Mouse (Mus musculus) left cerebral cortex, adult 8-10 months (tissue): ENCODE measurements around the gene Ppil6. TPM values are rescaled to one million over a fixed set of nuclear protein-coding genes. Genes with fewer than 3 reads are reported as not detected.

ENCODE experiments used
- DNase-seq, 2 experiments: peaks; one replicate each; pipeline ENCODE4 v3.0.0; 2022; ENCODE audit warnings: low spot score in 2 of 2
- total RNA-seq, 4 experiments: library from RNA; stranded (reverse); gene quantifications; 2 replicates each; pipeline ENCODE4 v1.2.4; 2022

Ppil6 gene
- total RNA-seq, 4 experiments from 2014 or later = 5.4 to 8.0 (median 6.6) TPM

DNA sequence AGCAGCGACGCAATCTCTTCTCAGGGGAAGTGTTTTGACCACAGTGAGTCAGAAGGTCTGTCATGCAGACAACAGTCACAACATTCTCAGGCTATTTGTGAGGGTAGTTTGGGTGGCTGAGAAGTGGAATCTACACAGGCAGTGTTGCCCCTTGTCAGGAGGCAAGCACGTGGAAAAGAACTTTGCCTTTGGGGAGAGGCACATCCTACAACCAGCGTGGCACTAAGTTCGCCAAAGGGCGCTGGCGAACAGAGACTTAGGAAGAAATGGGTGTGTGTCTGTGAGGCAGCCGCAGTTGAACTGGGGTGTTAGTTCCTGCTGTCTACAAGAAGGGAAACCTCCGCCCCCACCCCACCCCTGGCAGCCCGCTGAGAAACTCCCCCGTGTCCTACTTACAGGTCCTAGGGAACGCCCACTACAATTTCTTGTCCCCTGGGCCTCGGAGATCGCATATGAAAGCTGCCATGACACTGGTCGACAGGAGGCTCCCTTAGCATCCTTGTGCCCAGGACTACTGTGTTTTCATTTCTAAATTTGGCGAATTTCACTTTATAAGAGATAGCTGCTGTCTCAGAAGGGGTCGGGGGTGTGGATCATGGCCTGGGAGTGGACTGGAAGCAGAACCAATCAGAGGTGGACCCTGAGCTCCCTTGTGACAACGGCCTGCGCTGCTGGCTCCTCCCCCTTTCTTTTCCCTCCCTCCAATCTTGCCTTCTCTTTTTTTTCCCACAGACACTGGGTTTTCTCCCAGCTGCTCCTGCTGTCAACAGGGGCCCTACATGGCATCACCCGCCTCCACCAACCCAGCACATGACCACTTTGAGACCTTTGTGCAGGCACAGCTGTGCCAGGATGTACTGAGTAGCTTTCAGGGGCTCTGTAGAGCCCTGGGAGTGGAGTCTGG lies 12.7 kb upstream of the Ppil6 start:
- peak; percentile 29 to 67 for DNase-seq

DNA sequence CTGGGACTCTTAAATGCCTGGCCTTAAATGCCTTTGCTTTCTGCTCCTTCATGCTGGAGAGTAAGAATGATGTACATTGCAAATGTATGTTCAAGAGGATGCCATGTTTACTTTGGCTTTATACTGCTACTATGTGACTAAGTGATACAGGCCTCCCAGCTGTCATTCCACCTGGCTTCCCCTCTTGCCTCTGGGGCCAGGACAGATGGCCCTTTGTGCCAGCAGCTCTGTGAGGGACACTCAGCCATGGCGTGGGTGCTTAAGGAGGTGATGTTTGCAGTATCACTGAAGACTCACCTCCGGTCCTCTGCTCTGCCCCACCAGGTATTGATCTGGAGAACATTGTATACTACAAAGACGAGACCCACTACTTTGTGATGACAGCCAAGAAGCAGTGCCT lies 10.3 kb upstream of the Ppil6 start:
- DNase-seq = no peak

DNA sequence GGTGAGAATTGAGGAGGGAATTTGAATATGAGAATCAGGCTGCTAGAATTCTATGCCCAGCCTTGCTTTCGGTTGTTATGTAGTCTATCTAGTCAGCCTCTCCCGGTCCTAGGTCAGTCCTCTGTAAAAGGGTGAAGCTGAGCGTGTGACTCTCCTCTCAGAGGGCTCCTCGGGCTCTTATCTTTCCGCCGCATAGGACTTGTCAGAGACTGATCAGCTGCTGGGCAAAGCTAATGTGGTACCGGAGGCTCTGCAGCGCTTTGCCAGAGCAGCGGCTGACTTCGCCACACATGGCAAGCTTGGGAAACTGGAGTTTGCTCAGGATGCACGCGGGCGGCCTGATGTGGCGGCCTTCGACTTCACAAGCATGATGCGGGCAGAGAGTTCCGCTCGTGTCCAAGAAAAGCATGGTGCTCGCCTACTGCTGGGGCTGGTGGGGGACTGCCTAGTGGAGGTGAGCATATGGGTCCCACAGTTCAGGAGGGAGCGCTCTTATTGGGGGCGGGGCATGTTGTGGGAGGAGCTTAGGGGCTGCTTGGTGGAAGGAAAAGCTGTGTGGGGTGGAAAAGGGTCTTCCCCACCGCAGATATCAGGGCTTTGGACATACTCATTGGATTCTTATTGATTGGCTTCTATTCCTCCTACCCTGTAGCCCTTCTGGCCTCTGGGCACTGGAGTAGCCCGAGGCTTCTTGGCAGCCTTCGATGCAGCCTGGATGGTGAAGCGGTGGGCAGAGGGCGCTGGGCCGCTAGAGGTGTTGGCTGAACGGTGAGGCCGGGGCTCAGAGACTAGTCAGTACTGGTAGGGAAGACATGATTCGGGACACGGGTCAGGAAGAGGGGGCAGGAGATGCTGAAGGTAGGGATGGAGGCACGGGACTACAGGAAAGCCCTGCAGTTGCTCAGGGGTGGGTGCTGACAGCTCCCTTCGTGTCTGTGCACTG lies 9.0 kb upstream of the Ppil6 start:
- no peak for DNase-seq

DNA sequence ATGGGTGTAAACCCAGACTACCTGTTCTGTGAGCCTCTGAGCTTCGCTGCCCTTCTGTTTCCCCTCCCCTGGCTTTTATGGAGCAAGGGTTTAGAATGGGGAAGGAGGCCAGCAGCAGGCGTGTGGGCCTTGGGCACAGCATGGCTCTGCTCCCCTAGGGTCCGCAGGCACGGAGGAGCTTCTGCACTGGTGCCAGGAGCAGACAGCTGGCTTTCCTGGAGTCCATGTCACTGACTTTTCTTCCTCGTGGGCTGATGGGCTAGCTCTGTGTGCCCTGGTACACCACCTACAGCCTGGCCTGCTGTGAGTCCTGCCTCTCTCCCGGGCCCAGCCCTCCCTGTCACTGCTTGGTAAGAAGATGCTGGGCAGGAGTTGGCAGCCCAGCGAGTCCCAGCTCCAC lies 7.8 kb upstream of the Ppil6 start:
- no peak for DNase-seq

DNA sequence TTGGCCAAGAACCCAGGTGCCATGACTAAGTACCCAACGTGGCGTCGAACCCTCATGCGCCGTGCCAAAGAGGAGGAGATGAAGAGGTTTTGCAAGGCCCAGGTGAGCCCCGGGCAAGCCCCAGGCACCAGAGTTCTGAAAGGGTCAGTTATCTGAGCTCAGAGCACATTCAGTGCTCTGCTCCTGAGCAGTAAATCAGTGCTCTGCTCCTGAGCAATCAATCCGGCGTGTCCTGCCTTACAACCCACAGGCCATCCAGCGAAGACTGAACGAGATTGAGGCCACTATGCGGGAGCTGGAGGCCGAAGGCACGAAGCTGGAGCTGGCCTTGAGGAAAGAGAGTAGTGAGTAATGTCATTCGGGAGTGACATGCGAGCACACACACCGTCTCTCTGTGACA lies 4.5 kb upstream of the Ppil6 start:
- DNase-seq = no peak

DNA sequence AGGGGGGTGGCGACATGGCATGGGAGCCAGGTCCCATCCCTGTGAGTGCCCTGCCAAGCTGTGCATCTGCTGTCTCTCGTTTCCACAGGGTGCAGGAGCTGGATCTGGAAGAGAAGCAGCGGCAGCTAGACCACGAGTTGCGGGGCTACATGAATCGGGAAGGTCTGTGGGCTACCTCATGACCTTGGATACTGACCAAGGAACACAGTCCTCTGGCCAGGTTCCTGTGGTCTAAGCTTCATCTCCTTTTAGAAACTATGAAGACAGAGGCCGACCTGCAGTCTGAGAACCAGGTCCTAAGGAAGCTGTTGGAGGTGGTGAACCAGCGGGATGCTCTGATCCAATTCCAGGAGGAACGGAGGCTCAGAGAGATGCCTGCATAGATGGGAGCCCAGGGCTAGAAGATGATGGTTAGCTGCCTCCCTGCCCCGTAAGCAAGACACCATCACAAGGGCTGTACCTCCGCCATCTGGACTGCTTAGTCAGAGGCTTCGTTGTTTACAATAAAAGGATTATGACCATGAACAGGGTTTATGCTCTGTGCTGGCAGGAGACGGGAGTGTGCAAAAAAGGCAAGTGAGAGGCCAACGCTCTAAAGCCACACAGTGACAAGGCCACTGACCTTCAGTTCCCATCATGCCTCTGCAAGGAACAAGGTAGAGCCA lies 3.6 kb upstream of the Ppil6 start:
- no peak for DNase-seq

DNA sequence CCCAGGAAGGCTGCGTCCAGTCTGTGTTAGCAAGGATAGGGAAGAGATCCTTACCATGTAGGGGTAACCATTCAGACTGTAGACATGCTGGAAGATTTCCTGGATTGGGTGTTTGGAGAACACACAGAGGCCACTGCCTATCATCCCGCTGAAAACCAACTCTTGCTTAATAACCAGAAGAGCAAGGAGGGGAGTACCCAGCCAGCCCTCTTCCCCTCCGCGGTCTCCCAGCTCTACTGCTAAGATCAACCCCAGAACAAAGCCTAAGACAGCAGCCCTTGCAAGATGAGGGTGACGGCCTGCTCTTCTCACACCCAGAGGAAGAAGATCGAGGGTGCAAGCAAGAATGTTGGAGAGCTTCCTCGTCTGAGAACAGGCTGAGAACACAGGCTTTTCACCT lies 1.4 kb upstream of the Ppil6 start:
- DNase-seq = no peak

DNA sequence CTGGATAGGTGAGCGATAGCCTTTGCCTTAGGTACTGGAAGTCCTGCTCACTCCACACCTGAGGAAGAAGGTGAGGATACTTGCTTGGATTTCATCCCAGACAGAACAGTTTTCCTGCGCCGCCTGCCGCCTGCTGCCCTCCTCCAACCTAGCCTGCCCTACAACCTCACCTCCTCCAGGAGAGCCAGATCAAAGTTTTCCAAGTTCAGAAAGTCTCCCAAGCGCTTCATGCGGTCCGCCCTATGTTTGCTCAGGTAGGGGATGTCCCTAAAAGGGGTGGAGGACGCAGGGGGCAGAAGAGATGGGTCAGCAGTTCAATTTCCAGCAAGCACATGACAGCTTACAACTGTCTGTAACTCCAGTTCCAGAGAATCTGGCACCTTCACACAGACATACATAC lies 945 bp upstream of the Ppil6 start:
- DNase-seq = no peak

DNA sequence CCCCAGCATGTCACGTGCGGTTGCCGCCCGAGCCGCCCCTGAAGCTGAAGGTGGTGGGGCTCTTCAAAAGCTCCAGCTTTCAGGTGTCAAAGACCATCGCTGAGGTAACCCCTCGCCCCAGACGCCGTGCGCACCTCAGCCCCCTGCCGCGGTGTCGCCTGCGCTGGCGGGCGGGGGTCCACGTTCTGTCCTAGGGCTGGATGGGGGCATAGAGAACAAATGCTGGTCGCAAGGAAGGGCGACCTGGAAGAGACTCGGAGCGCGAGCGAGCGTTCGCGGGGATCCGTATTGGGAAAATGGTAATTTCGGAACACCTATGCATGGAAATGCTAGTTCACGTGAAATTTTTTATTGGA lies 257 bp downstream of the Ppil6 start:
- no peak for DNase-seq

DNA sequence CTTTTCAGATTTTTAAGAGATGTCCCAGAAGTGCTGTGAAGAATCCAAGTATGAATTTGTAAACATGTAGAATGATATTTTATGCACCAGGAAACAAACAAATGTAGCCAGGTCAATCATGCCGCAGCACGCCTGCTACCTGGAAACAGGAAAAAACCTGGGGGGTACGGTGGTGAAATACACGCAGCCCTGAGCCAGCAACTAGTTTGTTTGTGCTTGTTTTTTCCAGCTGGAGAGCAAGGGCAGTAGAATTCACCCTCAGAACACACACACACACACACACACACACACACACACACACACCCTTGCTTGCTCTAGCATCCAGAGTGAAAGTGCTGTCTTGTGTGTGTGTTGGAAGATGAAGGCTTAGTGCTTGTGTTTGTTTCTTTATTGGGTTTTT lies 872 bp downstream of the Ppil6 start:
- DNase-seq = no peak

DNA sequence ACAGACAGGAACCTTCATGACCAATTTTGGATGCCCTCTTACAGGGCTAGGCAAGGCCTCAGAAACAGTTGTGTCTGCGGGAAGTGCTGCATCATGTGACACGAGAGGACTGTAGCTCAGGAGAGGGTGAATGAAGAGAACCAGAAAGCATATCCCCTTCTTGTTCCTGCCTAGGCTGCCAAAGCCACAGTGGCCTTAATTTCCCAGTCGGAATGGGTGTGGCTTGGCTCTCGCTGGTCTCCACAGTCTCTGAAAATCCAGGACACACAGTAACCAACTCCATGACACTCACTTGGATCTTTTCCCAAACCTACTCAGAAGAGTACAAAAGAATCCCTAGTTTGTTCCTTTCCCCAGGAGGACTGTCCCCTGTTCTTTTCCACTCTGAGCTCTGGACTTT lies 10.7 kb downstream of the Ppil6 start:
- peak in 1 of 2 experiments; percentile 44 for DNase-seq

DNA sequence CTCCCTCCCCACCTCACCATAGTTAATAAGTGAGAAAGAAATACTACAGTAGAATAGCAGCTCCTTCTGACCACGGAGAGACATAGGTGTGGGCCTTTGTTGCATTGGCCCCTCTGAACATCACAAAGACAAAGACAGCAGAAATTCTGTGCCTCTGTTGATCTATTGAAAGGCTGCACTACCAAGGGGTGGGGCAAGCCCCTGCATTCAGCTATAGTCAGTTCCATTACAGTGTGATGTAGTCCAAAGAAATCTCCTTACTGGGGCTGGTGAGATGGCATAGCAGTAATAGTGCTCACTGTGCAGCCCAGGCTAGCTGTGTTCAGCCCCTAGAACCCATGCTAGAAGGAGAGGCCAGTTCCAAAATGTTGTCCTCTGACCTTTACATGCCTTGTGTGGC lies 14.8 kb downstream of the Ppil6 start:
- DNase-seq = no peak

DNA sequence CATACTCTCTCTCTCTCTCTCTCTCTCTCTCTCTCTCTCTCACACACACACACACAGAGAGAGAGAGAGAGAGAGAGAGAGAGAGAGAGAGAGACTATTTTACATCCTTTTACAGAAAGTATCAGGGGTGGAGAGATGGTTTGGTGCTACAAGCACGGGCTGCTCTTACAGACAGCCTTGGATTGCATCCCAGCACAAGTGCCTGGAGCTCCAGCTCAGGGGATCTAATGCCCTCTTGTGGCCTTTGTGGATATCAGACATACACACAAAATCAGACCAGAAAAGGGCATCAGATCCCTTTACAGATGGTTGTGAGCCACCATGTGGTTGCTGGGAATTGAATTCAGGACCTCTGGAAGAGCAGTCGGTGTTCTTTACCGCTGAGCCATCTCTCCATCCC lies 15.2 kb downstream of the Ppil6 start:
- peak in 1 of 2 experiments; percentile 53 for DNase-seq

DNA sequence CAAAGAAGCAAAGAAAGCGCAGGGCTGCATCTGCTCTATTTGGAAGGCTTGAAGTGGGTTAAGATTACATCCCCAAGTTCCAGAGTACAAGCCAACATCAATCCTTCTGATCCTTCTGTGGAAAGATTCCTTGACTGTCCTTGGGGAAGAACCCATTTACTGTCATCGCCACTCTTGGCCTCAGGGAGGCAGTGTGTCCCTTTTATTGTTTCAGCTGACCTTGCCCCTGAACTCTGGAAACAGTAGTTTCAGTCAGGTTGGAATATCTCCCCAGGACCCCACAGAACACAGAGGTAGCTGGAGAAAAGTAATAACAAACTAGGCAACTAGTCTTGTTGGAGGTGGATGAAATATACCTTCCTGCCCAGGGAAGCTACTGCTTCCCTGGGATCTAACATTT lies 18.9 kb downstream of the Ppil6 start:
- no peak for DNase-seq

DNA sequence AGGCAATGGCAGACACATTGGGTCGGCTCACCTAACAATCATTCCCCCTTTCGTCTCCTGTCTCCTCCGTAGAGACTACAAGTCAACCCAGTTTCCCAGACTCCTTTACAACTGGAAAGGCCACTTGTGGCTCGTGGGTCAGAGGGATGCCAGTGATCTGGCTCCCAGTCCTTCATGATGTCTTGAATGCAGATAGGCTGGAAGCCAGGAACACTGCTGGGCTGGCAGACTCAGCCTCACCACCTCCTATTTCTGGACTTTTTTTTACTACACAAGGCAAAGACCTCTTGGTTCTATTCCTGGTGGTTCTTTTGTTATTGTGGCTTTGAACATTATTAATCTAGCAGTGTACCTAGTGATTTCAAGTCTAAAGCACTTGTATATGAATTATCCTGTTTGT lies 24.1 kb downstream of the Ppil6 start:
- DNase-seq = no peak

DNA sequence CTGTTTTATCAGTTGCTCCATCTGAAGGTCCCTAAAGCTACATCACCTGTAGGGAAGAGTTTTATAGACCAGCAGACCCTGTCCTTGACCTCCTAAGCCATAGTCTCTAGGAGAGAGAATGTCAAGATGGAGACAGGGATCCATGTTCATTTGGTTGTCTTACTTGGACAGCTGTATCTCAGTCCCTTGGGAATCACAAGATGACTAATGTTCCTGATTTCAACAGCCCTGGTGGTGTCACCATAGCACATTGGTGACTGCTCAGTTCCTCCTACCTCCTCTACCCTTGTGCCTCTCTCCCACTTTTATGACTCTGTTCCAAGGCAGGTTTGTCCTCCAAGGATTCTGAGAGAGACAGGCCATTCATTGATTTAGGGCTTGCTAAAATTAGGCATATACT lies 24.7 kb downstream of the Ppil6 start:
- DNase-seq = no peak

DNA sequence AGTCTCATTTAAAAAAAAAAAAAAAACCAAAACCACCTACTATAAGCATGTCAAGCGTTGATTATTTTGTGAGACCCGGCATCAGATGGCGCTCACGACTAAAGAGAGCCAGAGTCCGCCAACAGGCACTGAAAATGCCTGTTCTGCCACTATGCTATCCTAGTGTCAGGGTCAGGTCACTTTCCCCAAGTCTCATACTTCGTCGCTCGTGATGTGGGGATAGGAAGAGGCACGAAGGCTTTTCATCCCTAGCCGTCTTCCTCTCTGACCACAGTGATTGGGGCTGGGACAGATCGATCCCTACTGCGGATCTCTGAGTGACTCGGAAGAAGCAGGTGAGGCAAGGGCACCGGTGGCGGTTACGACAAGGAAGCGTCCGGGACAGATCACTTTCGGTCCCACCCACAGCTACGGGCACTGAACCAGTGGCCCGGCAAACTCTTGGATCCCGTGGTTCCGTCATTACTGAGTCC lies 28.3 kb downstream of the Ppil6 start:
- DNase-seq = peak; percentile 41 to 61

DNA sequence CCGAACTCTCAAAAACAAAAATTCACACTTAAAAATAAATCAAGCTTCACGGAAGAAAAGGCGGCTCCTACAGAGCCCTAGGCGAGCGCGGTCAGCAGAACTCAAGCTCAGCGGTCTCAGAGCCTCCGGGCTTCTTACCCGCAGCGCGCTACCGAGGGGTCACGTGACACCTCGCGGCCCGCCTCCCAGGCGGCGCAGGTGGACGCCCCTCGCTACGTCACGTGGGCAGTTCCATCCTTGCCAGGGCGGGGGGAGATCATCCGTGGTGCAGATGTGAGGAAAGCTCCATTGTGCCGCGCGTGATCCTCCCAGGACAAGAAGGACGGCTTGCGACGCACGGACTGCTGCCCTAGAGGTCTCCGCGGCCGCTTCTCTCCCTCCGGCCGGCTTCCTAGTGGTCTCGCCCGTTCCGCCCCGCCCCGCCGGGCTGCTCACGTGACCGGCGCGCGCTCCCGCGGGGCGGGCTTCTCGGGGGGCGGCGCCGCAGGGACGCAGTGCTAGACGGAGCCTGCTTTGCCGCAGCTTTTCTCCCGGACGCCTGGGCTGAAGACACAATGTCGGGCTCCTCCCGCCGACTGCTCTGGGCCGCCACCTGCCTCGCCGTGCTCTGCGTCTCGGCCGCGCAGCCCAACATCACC lies 28.9 kb downstream of the Ppil6 start, which contains the start of gene Cd164:
Gene Cd164, plus strand, starts transcription at position 434 of the 638 bp plus-strand sequence.
- DNase-seq = peak; percentile 85 to 87

DNA sequence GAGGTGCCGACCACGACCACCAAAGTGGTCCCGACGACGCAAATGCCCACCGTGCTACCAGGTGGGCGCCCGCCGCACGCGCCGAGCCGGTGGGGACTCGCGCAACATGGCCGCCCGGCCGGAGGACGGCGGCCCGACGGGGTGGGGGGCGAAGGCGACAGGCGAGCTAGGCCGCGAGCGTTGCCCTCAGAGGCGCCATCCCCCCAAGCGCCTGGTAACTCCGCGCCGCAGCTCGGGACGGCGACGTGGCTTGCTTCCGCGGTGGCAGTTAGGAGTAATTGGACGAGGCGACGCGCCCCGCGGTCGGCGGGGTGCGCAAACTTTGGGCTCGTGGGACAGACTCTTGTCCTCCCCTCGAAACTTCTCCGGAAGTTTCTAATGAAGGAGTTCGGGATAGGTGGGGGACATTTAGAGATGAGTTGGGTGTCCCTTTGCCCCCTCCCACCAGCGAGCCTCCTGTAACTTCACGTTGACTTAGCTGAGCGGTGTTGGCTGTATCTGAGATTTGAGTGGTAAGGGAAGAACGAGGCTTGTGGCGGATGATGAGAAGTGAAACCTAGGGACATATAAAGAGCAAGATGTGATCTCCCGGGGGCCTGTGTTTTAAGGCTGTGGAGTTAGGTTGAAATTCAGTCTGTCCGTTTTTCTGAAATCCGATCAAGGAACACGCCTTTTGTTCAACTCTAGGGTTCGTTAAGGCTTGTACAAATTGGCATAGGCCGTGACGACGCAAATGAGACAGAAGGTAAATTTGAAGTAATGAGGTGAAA lies 29.6 kb downstream of the Ppil6 start:
- DNase-seq = peak; percentile 10 to 23

DNA sequence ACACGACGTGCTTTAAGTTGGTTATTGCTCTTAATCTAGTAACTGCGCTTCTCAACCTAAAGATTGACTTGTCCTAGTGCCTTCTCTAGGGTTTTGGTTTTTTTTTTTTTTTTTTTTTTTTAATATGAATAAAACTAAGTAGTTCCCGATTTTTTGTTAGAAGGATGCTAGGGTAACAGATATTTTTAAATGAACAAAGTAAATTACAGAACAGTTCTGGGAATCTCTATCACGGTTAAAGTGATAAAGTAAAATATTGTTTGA lies 30.1 kb downstream of the Ppil6 start:
- DNase-seq = no peak

DNA sequence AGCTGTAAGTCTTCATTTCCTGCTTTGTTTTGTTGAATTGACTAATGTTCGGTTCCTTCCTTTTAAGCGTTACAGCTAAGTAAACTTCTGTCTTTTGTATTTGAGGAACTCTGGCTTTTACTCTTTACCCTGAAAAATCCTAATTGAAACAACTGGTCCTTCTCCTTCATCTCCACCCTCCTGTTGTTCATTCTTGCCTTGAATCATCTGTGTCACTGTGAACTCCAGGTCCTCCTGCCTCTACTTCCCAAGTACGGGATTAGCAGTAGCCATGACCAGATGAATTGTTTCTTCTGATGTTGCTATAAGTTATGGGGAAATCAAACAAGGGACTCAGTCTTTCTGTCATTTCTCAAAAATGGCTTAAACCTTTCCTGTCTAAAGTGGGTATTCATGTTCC lies 33.1 kb downstream of the Ppil6 start:
- no peak for DNase-seq
